Mouse (Mus musculus) kidney, embryonic 14.5 days (tissue): ENCODE data around the gene Pex1. TPM values are rescaled to one million over a fixed set of nuclear protein-coding genes. Genes with fewer than 3 reads are reported as not detected.

ENCODE experiments used
- ATAC-seq: fragments of 200-750 bp; cut with Nextera tagmentation; 2 replicates; pipeline ENCODE4 v1.8.0; 2017; ENCODE audit warnings: moderate number of reproducible peaks, mild to moderate bottlenecking, moderate TSS enrichment, moderate library complexity; ENCODE audit not compliant: low FRiP score, low TSS enrichment
- H3K27ac ChIP-seq: fragments of 300-500 bp; sonication (generic); 2 replicates; pipeline ENCODE4 v1.5.1; 2014; ENCODE audit warnings: low read depth, mild to moderate bottlenecking, low read length, moderate library complexity, mixed read lengths
- H3K27me3 ChIP-seq: fragments of 300-500 bp; sonication (generic); 2 replicates; pipeline ENCODE4 v1.6.1; 2014; ENCODE audit warnings: mild to moderate bottlenecking, low read length; ENCODE audit not compliant: control insufficient read depth, insufficient read depth
- H3K36me3 ChIP-seq: fragments of 300-500 bp; sonication (generic); 2 replicates; pipeline ENCODE4 v1.6.1; 2014; ENCODE audit warnings: low read length, mixed read lengths; ENCODE audit not compliant: control insufficient read depth, insufficient read depth
- H3K4me1 ChIP-seq: fragments of 300-500 bp; sonication (generic); 2 replicates; pipeline ENCODE4 v1.6.1; 2014; ENCODE audit warnings: low read length, mixed read lengths; ENCODE audit not compliant: control insufficient read depth, insufficient read depth
- H3K4me2 ChIP-seq: fragments of 300-500 bp; sonication (generic); replicated peaks from 2 replicates; pipeline ENCODE4 v1.6.1; 2014; ENCODE audit warnings: low read depth, mild to moderate bottlenecking, low read length
- H3K4me3 ChIP-seq: fragments of 300-500 bp; sonication (generic); 2 replicates; pipeline ENCODE4 v1.5.1; 2014; ENCODE audit warnings: mild to moderate bottlenecking, low read length
- H3K9ac ChIP-seq: fragments of 300-500 bp; sonication (generic); 2 replicates; pipeline ENCODE4 v1.6.1; 2014; ENCODE audit warnings: low read depth, mild to moderate bottlenecking, low read length, moderate library complexity
- H3K9me3 ChIP-seq: fragments of 300-500 bp; sonication (generic); 2 replicates; pipeline ENCODE4 v1.6.1; 2016; ENCODE audit warnings: low read length; ENCODE audit not compliant: control insufficient read depth
- WGBS: fragments of 180-500 bp; shearing (Covaris S2); extraction: QIAGEN DNeasy Blood & Tissue Kit; methylation state at CpG from one replicate; pipeline ENCODE4 v1.1.7; 2014; 5-methylcytosine and 5-hydroxymethylcytosine counted together
- polyA plus RNA-seq: library from polyadenylated mRNA; unstranded; fragments of >200 nt; fragmentation: Nextera tagmentation; extraction: Ambion mirVana; gene quantifications from 2 replicates; pipeline ENCODE4 v1.2.1, GENCODE M21; 2014

Pex1 gene
- polyA plus RNA-seq, 1 experiment from 2014 or later, result 18.3 TPM

GRCm38 (mm10) chr5:3631512-3632271, 35.8 kb downstream of the Pex1 start:
- Histone ChIP-seq H3K4me2 (no peak overlapping the region), H3K9me3 (no peaks in the 10 kb centered on the region), H3K36me3 (peaks cover 3% of the 10 kb centered on the region; the same call in 1 of the 2 replicates), H3K4me1 (no peaks in the 10 kb centered on the region), H3K27me3 (no peaks in the 10 kb centered on the region), H3K4me3 (no peak overlapping the region), H3K27ac (no peak overlapping the region), H3K9ac (no peak overlapping the region)
- WGBS, result 48% methylated on average over 16 of the region's 16 CpGs
- peak; percentile 78; the same call in 1 of the 2 replicates for ATAC-seq

GRCm38 (mm10) chr5:3632285-3632684, 36.4 kb downstream of the Pex1 start:
- WGBS, result 72% methylated on average over 5 of the region's 5 CpGs
- Histone ChIP-seq H3K9ac (no peak overlapping the region), H3K9me3 (no peaks in the 10 kb centered on the region), H3K27me3 (no peaks in the 10 kb centered on the region), H3K27ac (no peak overlapping the region), H3K4me1 (no peaks in the 10 kb centered on the region), H3K4me3 (no peak overlapping the region), H3K36me3 (peaks cover 3% of the 10 kb centered on the region; the same call in 1 of the 2 replicates), H3K4me2 (no peak overlapping the region)
- ATAC-seq, result no peak

- WGBS, result 93% methylated on average over 13 of the region's 13 CpGs
- no peaks in the 10 kb centered on the region for H3K9me3 ChIP-seq
- no peaks in the 10 kb centered on the region for H3K27me3 ChIP-seq
- ATAC-seq, result no peak
- no peak overlapping the region for H3K4me3 ChIP-seq
- H3K9ac ChIP-seq, result no peak overlapping the region
- H3K36me3 ChIP-seq, result peaks cover 3% of the 10 kb centered on the region; the same call in 1 of the 2 replicates
- H3K27ac ChIP-seq, result no peak overlapping the region
- no peaks in the 10 kb centered on the region for H3K4me1 ChIP-seq
- H3K4me2 ChIP-seq, result no peak overlapping the region
Observed at GRCm38 (mm10) chr5:3633315-3633714, 37.4 kb downstream of the Pex1 start.

- Histone ChIP-seq H3K4me1 (no peaks in the 10 kb centered on the region), H3K9me3 (no peaks in the 10 kb centered on the region), H3K4me2 (no peak overlapping the region), H3K27ac (no peak overlapping the region), H3K4me3 (no peak overlapping the region), H3K27me3 (no peaks in the 10 kb centered on the region), H3K36me3 (peaks cover 3% of the 10 kb centered on the region; the same call in 1 of the 2 replicates), H3K9ac (no peak overlapping the region)
- no peak for ATAC-seq
- 76% methylated on average over 4 of the region's 4 CpGs for WGBS
Observed at GRCm38 (mm10) chr5:3633951-3634350, 38.1 kb downstream of the Pex1 start.

DNA sequence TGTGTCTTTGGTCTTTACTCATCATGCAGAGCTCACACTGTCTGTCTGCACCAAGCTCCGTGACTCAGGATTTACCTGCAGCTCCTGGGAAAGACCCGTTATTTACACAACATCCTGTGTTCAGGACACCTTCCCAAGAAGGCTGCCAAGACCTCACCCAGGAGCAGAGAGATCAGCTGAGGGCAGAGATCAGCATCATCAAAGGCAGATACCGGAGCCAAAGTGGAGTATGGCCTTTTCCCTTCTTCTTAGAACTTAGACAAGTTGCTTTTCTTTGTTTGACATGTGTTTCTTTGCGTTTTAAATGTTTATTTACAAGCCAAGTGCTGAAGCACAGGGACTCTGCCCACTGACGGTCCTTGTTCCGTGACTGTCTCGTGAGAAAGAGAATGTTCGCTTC, 39.4 kb downstream of the Pex1 start:
- H3K4me2 ChIP-seq, result no peak overlapping the region
- peaks cover 7% of the 10 kb centered on the region; the same call in 1 of the 2 replicates for H3K36me3 ChIP-seq
- no peak overlapping the region for H3K4me3 ChIP-seq
- ATAC-seq, result no peak
- no peak overlapping the region for H3K27ac ChIP-seq
- 81% methylated on average over 8 of the region's 8 CpGs for WGBS
- no peaks in the 10 kb centered on the region for H3K9me3 ChIP-seq
- H3K9ac ChIP-seq, result no peak overlapping the region
- H3K27me3 ChIP-seq, result no peaks in the 10 kb centered on the region
- H3K4me1 ChIP-seq, result no peaks in the 10 kb centered on the region

- Histone ChIP-seq H3K4me3 (no peak overlapping the region), H3K27me3 (no peaks in the 10 kb centered on the region), H3K27ac (no peak overlapping the region), H3K4me1 (0 out of 2 replicates have a peak, but pooled peaks cover 6% of the 10 kb centered on the region), H3K36me3 (peaks cover 41% of the 10 kb centered on the region), H3K9ac (no peak overlapping the region), H3K4me2 (no peak overlapping the region), H3K9me3 (no peaks in the 10 kb centered on the region)
- 93% methylated on average over 6 of the region's 6 CpGs for WGBS
- no peak for ATAC-seq
Observed at GRCm38 (mm10) chr5:3644621-3645020, 48.8 kb downstream of the Pex1 start.

- Histone ChIP-seq H3K4me3 (no peak overlapping the region), H3K27ac (no peak overlapping the region), H3K27me3 (no peaks in the 10 kb centered on the region), H3K9me3 (no peaks in the 10 kb centered on the region), H3K36me3 (peaks cover 39% of the 10 kb centered on the region), H3K4me2 (no peak overlapping the region), H3K9ac (no peak overlapping the region), H3K4me1 (0 out of 2 replicates have a peak, but pooled peaks cover 6% of the 10 kb centered on the region)
- 87% methylated on average over 6 of the region's 6 CpGs for WGBS
- ATAC-seq, result no peak
Observed at GRCm38 (mm10) chr5:3645326-3645725, 49.5 kb downstream of the Pex1 start.

- 23% methylated on average over 6 of the region's 6 CpGs for WGBS
Observed at GRCm38 (mm10) chr5:3646539-3646938, 50.7 kb downstream of the Pex1 start.

GRCm38 (mm10) chr5:3646991-3647707, 51.3 kb downstream of the Pex1 start:
- Histone ChIP-seq H3K4me2 (peak overlapping the region; percentile 64), H3K4me3 (peak overlapping the region; percentile 83), H3K4me1 (0 out of 2 replicates have a peak, but pooled peaks cover 6% of the 10 kb centered on the region), H3K9me3 (no peaks in the 10 kb centered on the region), H3K27me3 (no peaks in the 10 kb centered on the region), H3K27ac (peak overlapping the region; percentile 90), H3K9ac (peak overlapping the region; percentile 88), H3K36me3 (peaks cover 26% of the 10 kb centered on the region)
- under 1% methylated on average over 45 of the region's 60 CpGs for WGBS
- ATAC-seq, result peak; percentile 61

More at GRCm38 (mm10) chr5:3646539-3646938, 50.7 kb downstream of the Pex1 start:
- 0 out of 2 replicates have a peak, but pooled peaks cover 6% of the 10 kb centered on the region for H3K4me1 ChIP-seq
- H3K36me3 ChIP-seq, result peaks cover 32% of the 10 kb centered on the region
- no peaks in the 10 kb centered on the region for H3K9me3 ChIP-seq
- no peak overlapping the region for H3K27ac ChIP-seq
- H3K9ac ChIP-seq, result peak overlapping the region; percentile 88
- H3K4me3 ChIP-seq, result peak overlapping the region; percentile 83
- H3K4me2 ChIP-seq, result peak overlapping the region; percentile 64
- ATAC-seq, result no peak
- no peaks in the 10 kb centered on the region for H3K27me3 ChIP-seq
